Mouse (Mus musculus): ENCODE data around the gene Dedd2. TPM values are rescaled to one million over a fixed set of nuclear protein-coding genes. Genes with fewer than 3 reads are reported as not detected.

Dedd2 gene
- polyA plus RNA-seq, 1 experiment from 2014 or later, result 7.5 TPM

DNA sequence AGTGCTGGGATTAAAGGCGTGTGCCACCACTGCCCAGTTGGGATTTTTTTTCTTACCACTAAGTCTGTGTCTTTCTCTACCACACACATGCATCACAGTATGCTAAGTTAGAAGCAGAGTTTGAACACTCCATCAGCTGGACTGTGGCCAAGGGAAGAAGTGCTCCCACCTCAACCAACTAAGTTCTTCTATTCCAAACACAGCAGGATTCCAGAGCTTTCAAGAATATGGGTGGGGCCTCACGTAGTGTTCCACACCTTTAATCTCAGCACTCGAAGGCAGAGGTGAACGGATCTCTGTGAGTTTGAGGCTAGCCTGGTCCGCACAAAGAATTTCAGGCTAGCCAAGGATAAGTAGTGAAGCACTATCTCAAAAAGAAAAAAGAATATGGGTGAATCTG lies 54.3 kb downstream of the Dedd2 start:
- Histone ChIP-seq H3K4me3 (ENCODE audit: low read depth, low read length) (no peak overlapping the region), H3K4me1 (ENCODE audit: control insufficient read depth, insufficient read depth, low read length) (no peaks in the 10 kb centered on the region), H3K27ac (ENCODE audit: low read length) (no peak overlapping the region), H3K36me3 (ENCODE audit: control insufficient read depth, insufficient read depth, low read length) (no peaks in the 10 kb centered on the region), H3K9me3 (ENCODE audit: control insufficient read depth, low read depth, low read length) (no peaks in the 10 kb centered on the region), H3K4me2 (replicated peaks; ENCODE audit: low read depth, low read length) (no peak overlapping the region), H3K9ac (replicated peaks; ENCODE audit: low read depth, low read length) (no peak overlapping the region), H3K27me3 (ENCODE audit: control insufficient read depth, insufficient read depth, low read length) (no peaks in the 10 kb centered on the region)
- no peak for ATAC-seq (ENCODE audit: insufficient number of reproducible peaks, insufficient read depth, low FRiP score, low read depth)
- WGBS, result 70% methylated on average over 5 of the region's 5 CpGs

GRCm38 (mm10) chr7:25156158-25156648 lies 64.2 kb downstream of the Dedd2 start:
- no peak for ATAC-seq (ENCODE audit: insufficient number of reproducible peaks, insufficient read depth, low FRiP score, low read depth)
- H3K4me1 ChIP-seq (ENCODE audit: control insufficient read depth, insufficient read depth, low read length), result peaks cover 6% of the 10 kb centered on the region
- WGBS, result 26% methylated on average over 14 of the region's 14 CpGs
- H3K4me3 ChIP-seq (ENCODE audit: low read depth, low read length), result no peak overlapping the region
- H3K27ac ChIP-seq (ENCODE audit: low read length), result no peak overlapping the region
- peak overlapping the region; percentile 26; the same call in 1 of the 2 replicates for H3K4me2 ChIP-seq (replicated peaks; ENCODE audit: low read depth, low read length)
- no peaks in the 10 kb centered on the region for H3K27me3 ChIP-seq (ENCODE audit: control insufficient read depth, insufficient read depth, low read length)
- H3K36me3 ChIP-seq (ENCODE audit: control insufficient read depth, insufficient read depth, low read length), result no peaks in the 10 kb centered on the region
- H3K9me3 ChIP-seq (ENCODE audit: control insufficient read depth, low read depth, low read length), result no peaks in the 10 kb centered on the region
- no peak overlapping the region for H3K9ac ChIP-seq (replicated peaks; ENCODE audit: low read depth, low read length)

GRCm38 (mm10) chr7:25155469-25156157 lies 64.8 kb downstream of the Dedd2 start:
- H3K4me1 ChIP-seq (ENCODE audit: control insufficient read depth, insufficient read depth, low read length), result peaks cover 12% of the 10 kb centered on the region
- H3K4me3 ChIP-seq (ENCODE audit: low read depth, low read length), result no peak overlapping the region
- H3K4me2 ChIP-seq (replicated peaks; ENCODE audit: low read depth, low read length), result peak overlapping the region; percentile 26
- no peaks in the 10 kb centered on the region for H3K36me3 ChIP-seq (ENCODE audit: control insufficient read depth, insufficient read depth, low read length)
- no peaks in the 10 kb centered on the region for H3K9me3 ChIP-seq (ENCODE audit: control insufficient read depth, low read depth, low read length)
- WGBS, result 10% methylated on average over 17 of the region's 17 CpGs
- no peak overlapping the region for H3K9ac ChIP-seq (replicated peaks; ENCODE audit: low read depth, low read length)
- 0 out of 2 replicates have a peak, but pooled peaks cover 3% of the 10 kb centered on the region for H3K27me3 ChIP-seq (ENCODE audit: control insufficient read depth, insufficient read depth, low read length)
- no peak overlapping the region for H3K27ac ChIP-seq (ENCODE audit: low read length)
- ATAC-seq (ENCODE audit: insufficient number of reproducible peaks, insufficient read depth, low FRiP score, low read depth), result peak; percentile 89

- Histone ChIP-seq H3K4me2 (replicated peaks; ENCODE audit: low read depth, low read length) (no peak overlapping the region), H3K27me3 (ENCODE audit: control insufficient read depth, insufficient read depth, low read length) (0 out of 2 replicates have a peak, but pooled peaks cover 3% of the 10 kb centered on the region), H3K4me3 (ENCODE audit: low read depth, low read length) (no peak overlapping the region), H3K36me3 (ENCODE audit: control insufficient read depth, insufficient read depth, low read length) (no peaks in the 10 kb centered on the region), H3K9me3 (ENCODE audit: control insufficient read depth, low read depth, low read length) (no peaks in the 10 kb centered on the region), H3K27ac (ENCODE audit: low read length) (no peak overlapping the region), H3K4me1 (ENCODE audit: control insufficient read depth, insufficient read depth, low read length) (peaks cover 14% of the 10 kb centered on the region), H3K9ac (replicated peaks; ENCODE audit: low read depth, low read length) (no peak overlapping the region)
- WGBS, result 76% methylated on average over 4 of the region's 4 CpGs
- no peak for ATAC-seq (ENCODE audit: insufficient number of reproducible peaks, insufficient read depth, low FRiP score, low read depth)
These were observed 65.8 kb downstream of the Dedd2 start for GRCm38 (mm10) chr7:25154648-25155047.

GRCm38 (mm10) chr7:25153841-25154240 lies 66.6 kb downstream of the Dedd2 start:
- Histone ChIP-seq H3K36me3 (ENCODE audit: control insufficient read depth, insufficient read depth, low read length) (no peaks in the 10 kb centered on the region), H3K27ac (ENCODE audit: low read length) (no peak overlapping the region), H3K9ac (replicated peaks; ENCODE audit: low read depth, low read length) (no peak overlapping the region), H3K4me1 (ENCODE audit: control insufficient read depth, insufficient read depth, low read length) (peaks cover 14% of the 10 kb centered on the region), H3K9me3 (ENCODE audit: control insufficient read depth, low read depth, low read length) (no peaks in the 10 kb centered on the region), H3K4me2 (replicated peaks; ENCODE audit: low read depth, low read length) (no peak overlapping the region), H3K4me3 (ENCODE audit: low read depth, low read length) (no peak overlapping the region), H3K27me3 (ENCODE audit: control insufficient read depth, insufficient read depth, low read length) (0 out of 2 replicates have a peak, but pooled peaks cover 3% of the 10 kb centered on the region)
- no peak for ATAC-seq (ENCODE audit: insufficient number of reproducible peaks, insufficient read depth, low FRiP score, low read depth)
- 30% methylated on average over 7 of the region's 7 CpGs for WGBS

DNA sequence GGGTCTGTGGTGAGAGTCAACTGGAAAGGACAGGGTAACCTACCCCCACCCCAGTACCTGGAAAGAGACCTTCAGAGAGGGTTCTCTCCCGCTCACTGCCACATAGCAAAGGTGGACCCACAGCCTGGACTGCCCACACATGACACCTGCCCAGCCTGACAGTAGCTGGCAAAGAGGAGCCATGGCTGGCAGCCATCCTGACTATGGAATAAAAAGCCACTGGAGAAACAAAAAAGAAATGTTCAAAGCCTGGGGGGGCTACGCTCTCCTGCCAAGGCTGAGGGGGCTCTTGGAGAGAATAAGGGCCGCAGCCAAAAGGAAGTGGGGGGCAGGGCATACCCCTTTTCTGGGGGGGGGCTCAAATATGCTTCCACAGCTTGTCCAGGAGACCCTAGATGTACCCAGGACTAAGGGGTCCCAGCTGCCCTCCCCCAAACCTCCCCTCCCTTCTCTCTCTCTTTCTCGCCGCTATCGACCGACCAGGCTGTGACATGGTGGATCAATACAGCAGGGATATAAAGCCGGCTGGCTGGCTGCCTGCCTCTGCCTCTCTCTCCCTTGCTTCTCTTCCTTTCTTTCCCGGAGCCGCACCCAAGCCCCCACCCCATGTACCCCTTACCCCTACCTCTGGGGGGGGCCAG lies 68.4 kb downstream of the Dedd2 start:
- no peak for ATAC-seq (ENCODE audit: insufficient number of reproducible peaks, insufficient read depth, low FRiP score, low read depth)
- 0 out of 2 replicates have a peak, but pooled peaks cover 3% of the 10 kb centered on the region for H3K27me3 ChIP-seq (ENCODE audit: control insufficient read depth, insufficient read depth, low read length)
- WGBS, result 33% methylated on average over 10 of the region's 10 CpGs

DNA sequence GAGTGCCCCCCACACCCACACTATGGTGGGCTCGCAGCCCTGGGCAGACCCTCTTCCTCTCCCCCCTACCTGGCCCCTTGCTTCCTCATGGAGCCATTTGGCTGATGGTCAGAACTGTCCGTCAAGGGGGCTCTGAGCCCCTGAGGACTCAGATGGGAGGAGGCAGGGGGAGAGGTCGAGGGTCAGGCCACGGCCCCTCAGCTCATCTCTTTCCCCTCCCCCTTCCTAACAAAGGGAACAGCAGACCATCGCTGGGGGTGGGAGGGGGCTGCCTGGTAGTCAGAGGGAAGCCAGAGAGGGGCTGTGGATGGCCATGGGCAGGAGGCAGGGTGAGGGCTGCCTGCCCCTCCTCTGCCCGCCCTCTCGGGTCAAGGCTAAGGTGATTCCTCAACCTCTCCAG lies 69.4 kb downstream of the Dedd2 start:
- Histone ChIP-seq H3K4me3 (ENCODE audit: low read depth, low read length) (no peak overlapping the region), H3K27ac (ENCODE audit: low read length) (no peak overlapping the region; the same call in 1 of the 2 replicates), H3K27me3 (ENCODE audit: control insufficient read depth, insufficient read depth, low read length) (0 out of 2 replicates have a peak, but pooled peaks cover 3% of the 10 kb centered on the region), H3K4me1 (ENCODE audit: control insufficient read depth, insufficient read depth, low read length) (peaks cover 14% of the 10 kb centered on the region), H3K9ac (replicated peaks; ENCODE audit: low read depth, low read length) (no peak overlapping the region), H3K4me2 (replicated peaks; ENCODE audit: low read depth, low read length) (no peak overlapping the region), H3K9me3 (ENCODE audit: control insufficient read depth, low read depth, low read length) (no peaks in the 10 kb centered on the region), H3K36me3 (ENCODE audit: control insufficient read depth, insufficient read depth, low read length) (no peaks in the 10 kb centered on the region)
- under 1% methylated on average over 7 of the region's 7 CpGs for WGBS
- ATAC-seq (ENCODE audit: insufficient number of reproducible peaks, insufficient read depth, low FRiP score, low read depth), result no peak

More for the DNA sequence above, 68.4 kb downstream of the Dedd2 start:
- Histone ChIP-seq H3K4me1 (ENCODE audit: control insufficient read depth, insufficient read depth, low read length) (peaks cover 14% of the 10 kb centered on the region), H3K27ac (ENCODE audit: low read length) (no peak overlapping the region), H3K4me3 (ENCODE audit: low read depth, low read length) (no peak overlapping the region), H3K9me3 (ENCODE audit: control insufficient read depth, low read depth, low read length) (no peaks in the 10 kb centered on the region), H3K4me2 (replicated peaks; ENCODE audit: low read depth, low read length) (no peak overlapping the region), H3K36me3 (ENCODE audit: control insufficient read depth, insufficient read depth, low read length) (no peaks in the 10 kb centered on the region), H3K9ac (replicated peaks; ENCODE audit: low read depth, low read length) (no peak overlapping the region)

DNA sequence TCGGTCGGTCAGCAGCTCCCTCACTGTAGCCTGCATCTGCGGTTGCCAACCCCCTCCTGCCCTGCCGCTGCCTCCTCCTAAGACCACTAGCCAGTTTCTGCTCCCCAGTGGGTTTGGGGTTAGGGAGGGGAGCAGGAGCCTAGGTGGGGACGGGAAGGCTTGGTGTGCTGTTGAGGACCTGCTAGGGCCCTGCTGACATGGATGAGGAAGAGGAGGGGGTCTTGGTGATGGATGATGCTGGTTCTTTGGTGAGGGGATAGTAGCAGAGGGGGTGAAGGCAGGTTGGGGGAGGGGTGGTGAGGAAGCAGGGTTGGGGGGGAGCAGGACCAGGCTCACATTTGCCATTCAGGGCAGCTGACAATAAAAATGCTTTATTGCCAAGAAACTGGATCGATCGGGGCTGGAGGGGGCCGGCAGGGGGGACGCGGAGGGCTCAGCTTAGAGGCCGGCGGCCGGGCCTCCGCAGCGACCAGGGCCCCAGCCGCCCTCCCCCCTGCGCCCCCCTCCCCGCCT lies 70.2 kb downstream of the Dedd2 start:
- 0 out of 2 replicates have a peak, but pooled peaks cover 3% of the 10 kb centered on the region for H3K27me3 ChIP-seq (ENCODE audit: control insufficient read depth, insufficient read depth, low read length)
- WGBS, result under 1% methylated on average over 7 of the region's 18 CpGs
- H3K36me3 ChIP-seq (ENCODE audit: control insufficient read depth, insufficient read depth, low read length), result no peaks in the 10 kb centered on the region
- H3K9me3 ChIP-seq (ENCODE audit: control insufficient read depth, low read depth, low read length), result no peaks in the 10 kb centered on the region
- peaks cover 14% of the 10 kb centered on the region for H3K4me1 ChIP-seq (ENCODE audit: control insufficient read depth, insufficient read depth, low read length)
- H3K4me3 ChIP-seq (ENCODE audit: low read depth, low read length), result no peak overlapping the region
- no peak overlapping the region for H3K27ac ChIP-seq (ENCODE audit: low read length)
- no peak for ATAC-seq (ENCODE audit: insufficient number of reproducible peaks, insufficient read depth, low FRiP score, low read depth)
- no peak overlapping the region; the same call in 1 of the 2 replicates for H3K9ac ChIP-seq (replicated peaks; ENCODE audit: low read depth, low read length)
- H3K4me2 ChIP-seq (replicated peaks; ENCODE audit: low read depth, low read length), result no peak overlapping the region
